Mouse (Mus musculus) spleen, postnatal 14 days (tissue): ENCODE data around the gene BC049352.

Experiments
- DNase-seq, 2 experiments: peaks; one replicate each; pipeline ENCODE4 v3.0.0; 2021 to 2022; ENCODE audit warnings: low spot score in 2 of 2

Gene BC049352

DNA sequence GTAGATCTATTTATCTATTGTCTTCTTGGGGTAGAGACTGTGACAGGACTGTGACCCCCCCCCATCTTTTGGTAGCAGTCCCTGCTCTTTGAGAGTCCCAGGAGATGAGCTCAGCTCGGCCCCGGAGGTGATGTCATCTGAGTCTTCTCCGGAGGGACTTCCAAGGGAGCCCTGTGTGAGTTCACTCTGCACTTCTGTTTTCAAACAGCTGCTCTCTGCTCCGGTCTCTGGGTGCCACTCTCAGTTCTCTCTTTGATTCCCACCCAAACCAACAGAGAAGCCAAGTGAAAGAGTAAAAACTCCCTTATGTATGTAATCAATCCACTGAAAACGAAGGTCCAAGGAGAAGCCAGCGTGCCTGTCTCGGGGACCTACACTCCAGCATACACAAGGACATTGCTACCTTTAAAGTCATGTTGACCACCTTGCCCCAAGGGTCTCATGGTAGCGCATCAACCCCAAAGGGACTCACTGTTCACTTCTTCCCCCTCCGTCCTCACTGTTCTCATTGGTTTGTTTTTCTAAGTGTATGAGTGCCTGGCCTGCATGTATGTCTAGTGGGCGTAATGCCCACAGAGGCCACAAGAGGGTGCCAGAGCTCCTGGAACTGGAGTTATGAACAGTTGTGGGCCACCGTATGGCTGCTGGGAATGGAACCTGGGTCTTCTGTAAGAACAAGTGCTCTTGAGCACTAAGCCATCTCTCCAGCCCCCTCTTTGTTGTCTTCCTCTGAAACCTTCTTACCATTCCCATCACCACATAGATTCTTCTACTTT, 117.6 kb downstream of the BC049352 start:
- peak; percentile 34 to 71 for DNase-seq
